Mouse (Mus musculus): ENCODE data around the gene Mipep. TPM values are rescaled to one million over a fixed set of nuclear protein-coding genes. Genes with fewer than 3 reads are reported as not detected.

Gene Mipep
- polyA plus RNA-seq, 1 experiment from 2014 or later = 18.8 TPM

DNA sequence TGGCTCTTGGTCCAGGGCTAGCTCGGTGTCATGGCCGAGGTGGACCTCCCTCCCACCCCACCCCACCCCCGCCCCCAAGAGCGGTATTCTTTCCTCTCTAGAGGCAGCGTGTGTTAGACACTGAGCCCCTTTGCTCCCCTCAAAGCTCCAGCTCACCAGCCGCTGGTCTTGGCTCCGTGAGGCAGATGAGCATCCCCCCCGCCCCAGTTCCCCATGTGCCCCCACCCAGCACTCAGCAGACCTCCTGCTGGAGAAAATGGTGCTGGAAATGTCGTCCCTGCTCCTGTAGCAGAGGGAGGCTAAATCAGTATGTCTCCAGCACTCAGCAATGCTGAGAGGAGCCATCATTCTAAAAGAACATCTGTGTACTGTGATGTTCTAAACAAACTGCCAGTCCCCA lies 40.7 kb upstream of the Mipep start:
- Histone ChIP-seq H3K9me3 (replicated peaks) (no peaks in the 10 kb centered on the region), H3K27ac (replicated peaks) (no peak overlapping the region), H3K27me3 (replicated peaks) (no peaks in the 10 kb centered on the region), H3K4me3 (replicated peaks) (no peak overlapping the region), H3K4me2 (no peak overlapping the region), H3K4me1 (peaks cover 36% of the 10 kb centered on the region), H3K9ac (replicated peaks) (no peak overlapping the region), H3K36me3 (peaks cover 9% of the 10 kb centered on the region; the same call in 1 of the 2 replicates)
- 72% methylated on average over 9 of the region's 9 CpGs for WGBS
- no peak for ATAC-seq (ENCODE audit: low FRiP score)

- Histone ChIP-seq H3K4me1 (peaks cover 28% of the 10 kb centered on the region), H3K4me3 (replicated peaks) (no peak overlapping the region), H3K27me3 (replicated peaks) (no peaks in the 10 kb centered on the region), H3K9me3 (replicated peaks) (no peaks in the 10 kb centered on the region), H3K9ac (replicated peaks) (no peak overlapping the region), H3K27ac (replicated peaks) (no peak overlapping the region), H3K4me2 (no peak overlapping the region), H3K36me3 (peaks cover 17% of the 10 kb centered on the region)
- 87% methylated on average over 6 of the region's 6 CpGs for WGBS
- no peak for ATAC-seq (ENCODE audit: low FRiP score)
Observed at GRCm38 (mm10) chr14:60745201-60745600, 39.2 kb upstream of the Mipep start.

DNA sequence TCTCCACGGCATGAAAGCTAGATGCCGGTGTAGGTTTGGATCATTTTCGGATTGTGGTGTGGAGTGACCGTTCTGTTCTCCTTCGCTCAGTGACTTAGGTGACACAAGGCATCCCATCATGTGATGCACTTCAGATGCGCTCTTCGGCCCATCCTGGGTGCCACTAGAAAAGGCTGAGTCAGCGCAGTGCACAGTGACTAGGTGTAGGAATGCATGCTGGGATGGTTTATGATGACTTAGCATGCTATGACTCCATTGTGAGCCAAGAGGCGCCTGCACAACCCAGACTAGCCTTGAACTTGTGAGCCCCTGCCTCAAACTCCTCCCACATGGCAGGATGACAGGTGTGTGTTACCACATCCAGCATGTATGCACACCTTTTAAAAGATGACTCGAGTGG lies 38.2 kb upstream of the Mipep start:
- ATAC-seq (ENCODE audit: low FRiP score) = no peak
- 96% methylated on average over 10 of the region's 10 CpGs for WGBS

DNA sequence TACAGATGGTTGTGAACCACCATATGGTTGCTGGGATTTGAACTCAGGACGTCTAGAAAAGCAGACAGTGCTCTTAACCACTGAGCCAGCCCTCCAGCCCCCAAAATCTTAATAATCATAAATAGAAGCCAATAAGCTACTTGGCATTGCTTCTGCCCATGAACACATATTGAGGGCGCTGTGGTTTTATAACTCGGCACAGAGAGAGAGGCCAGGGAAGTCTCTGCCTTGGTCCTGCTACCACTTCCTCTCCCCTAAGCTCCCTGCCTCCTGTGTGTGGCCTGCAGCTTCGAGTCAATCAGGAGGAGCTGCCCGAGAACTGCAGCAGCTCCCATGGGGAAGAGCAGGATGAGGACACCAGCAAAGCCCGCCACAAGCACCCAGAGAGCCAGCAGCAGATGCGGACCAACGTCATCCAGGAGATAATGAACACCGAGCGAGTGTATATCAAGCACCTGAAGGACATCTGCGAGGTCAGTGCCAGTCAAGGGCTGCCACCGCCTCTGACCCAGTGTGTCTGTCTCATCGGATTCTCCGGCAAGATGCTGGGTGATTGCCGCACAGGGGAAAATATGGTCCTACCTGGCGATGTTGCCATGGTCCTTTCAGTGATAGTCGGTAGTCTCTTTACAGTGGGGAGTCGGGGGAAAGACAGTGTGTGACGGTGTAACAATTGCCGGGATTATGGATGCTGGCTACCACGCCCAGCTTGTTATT lies 37.1 kb upstream of the Mipep start:
- Histone ChIP-seq H3K27ac (replicated peaks) (no peak overlapping the region), H3K4me2 (no peak overlapping the region), H3K36me3 (peaks cover 17% of the 10 kb centered on the region), H3K4me1 (peaks cover 8% of the 10 kb centered on the region), H3K27me3 (replicated peaks) (no peaks in the 10 kb centered on the region), H3K9ac (replicated peaks) (no peak overlapping the region), H3K4me3 (replicated peaks) (no peak overlapping the region), H3K9me3 (replicated peaks) (no peaks in the 10 kb centered on the region)
- ATAC-seq (ENCODE audit: low FRiP score) = no peak
- 92% methylated on average over 21 of the region's 21 CpGs for WGBS

More for the DNA sequence above, 38.2 kb upstream of the Mipep start:
- H3K27me3 ChIP-seq (replicated peaks) = no peaks in the 10 kb centered on the region
- no peak overlapping the region for H3K9ac ChIP-seq (replicated peaks)
- no peak overlapping the region for H3K4me3 ChIP-seq (replicated peaks)
- no peaks in the 10 kb centered on the region for H3K9me3 ChIP-seq (replicated peaks)
- no peak overlapping the region for H3K4me2 ChIP-seq
- peaks cover 20% of the 10 kb centered on the region for H3K4me1 ChIP-seq
- H3K36me3 ChIP-seq = peaks cover 17% of the 10 kb centered on the region
- H3K27ac ChIP-seq (replicated peaks) = no peak overlapping the region

DNA sequence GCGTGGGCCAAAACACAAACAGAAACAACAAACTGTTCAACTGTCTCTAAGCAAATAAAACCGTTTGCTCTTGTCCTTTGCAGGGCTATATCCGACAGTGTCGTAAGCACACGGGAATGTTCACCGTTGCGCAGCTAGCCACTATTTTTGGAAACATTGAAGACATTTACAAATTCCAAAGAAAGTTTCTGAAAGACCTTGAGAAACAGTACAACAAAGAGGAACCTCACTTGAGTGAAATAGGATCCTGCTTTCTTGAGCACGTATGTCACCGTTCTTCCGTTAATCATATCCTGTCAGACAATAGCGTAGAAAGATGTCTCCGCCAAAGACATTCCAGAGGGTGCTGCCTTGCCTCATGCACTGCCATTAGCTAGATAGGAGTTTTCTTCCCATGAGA lies 34.5 kb upstream of the Mipep start:
- no peaks in the 10 kb centered on the region for H3K4me1 ChIP-seq
- H3K27ac ChIP-seq (replicated peaks) = no peak overlapping the region
- no peak overlapping the region for H3K4me3 ChIP-seq (replicated peaks)
- WGBS = 91% methylated on average over 12 of the region's 12 CpGs
- no peak overlapping the region for H3K4me2 ChIP-seq
- H3K9ac ChIP-seq (replicated peaks) = no peak overlapping the region
- H3K27me3 ChIP-seq (replicated peaks) = no peaks in the 10 kb centered on the region
- H3K36me3 ChIP-seq = peaks cover 17% of the 10 kb centered on the region
- H3K9me3 ChIP-seq (replicated peaks) = no peaks in the 10 kb centered on the region
- ATAC-seq (ENCODE audit: low FRiP score) = no peak

DNA sequence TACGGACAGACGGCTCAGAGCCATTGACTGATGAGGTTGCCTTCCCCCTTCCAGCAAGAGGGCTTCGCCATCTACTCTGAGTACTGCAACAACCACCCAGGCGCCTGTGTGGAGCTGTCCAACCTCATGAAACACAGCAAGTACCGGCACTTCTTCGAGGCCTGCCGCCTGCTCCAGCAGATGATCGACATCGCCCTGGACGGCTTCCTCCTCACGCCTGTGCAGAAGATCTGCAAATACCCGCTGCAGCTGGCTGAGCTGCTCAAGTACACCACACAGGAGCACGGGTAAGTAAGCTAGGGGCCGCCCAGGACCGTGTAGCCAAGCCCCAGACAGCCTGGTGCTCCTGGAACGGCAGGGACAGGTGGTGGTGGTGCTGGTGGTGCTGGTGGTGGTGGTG lies 32.8 kb upstream of the Mipep start:
- Histone ChIP-seq H3K4me2 (no peak overlapping the region), H3K36me3 (peaks cover 17% of the 10 kb centered on the region), H3K27me3 (replicated peaks) (no peaks in the 10 kb centered on the region), H3K4me1 (no peaks in the 10 kb centered on the region), H3K9me3 (replicated peaks) (no peaks in the 10 kb centered on the region), H3K9ac (replicated peaks) (no peak overlapping the region), H3K4me3 (replicated peaks) (no peak overlapping the region), H3K27ac (replicated peaks) (no peak overlapping the region)
- 96% methylated on average over 16 of the region's 16 CpGs for WGBS
- no peak for ATAC-seq (ENCODE audit: low FRiP score)

DNA sequence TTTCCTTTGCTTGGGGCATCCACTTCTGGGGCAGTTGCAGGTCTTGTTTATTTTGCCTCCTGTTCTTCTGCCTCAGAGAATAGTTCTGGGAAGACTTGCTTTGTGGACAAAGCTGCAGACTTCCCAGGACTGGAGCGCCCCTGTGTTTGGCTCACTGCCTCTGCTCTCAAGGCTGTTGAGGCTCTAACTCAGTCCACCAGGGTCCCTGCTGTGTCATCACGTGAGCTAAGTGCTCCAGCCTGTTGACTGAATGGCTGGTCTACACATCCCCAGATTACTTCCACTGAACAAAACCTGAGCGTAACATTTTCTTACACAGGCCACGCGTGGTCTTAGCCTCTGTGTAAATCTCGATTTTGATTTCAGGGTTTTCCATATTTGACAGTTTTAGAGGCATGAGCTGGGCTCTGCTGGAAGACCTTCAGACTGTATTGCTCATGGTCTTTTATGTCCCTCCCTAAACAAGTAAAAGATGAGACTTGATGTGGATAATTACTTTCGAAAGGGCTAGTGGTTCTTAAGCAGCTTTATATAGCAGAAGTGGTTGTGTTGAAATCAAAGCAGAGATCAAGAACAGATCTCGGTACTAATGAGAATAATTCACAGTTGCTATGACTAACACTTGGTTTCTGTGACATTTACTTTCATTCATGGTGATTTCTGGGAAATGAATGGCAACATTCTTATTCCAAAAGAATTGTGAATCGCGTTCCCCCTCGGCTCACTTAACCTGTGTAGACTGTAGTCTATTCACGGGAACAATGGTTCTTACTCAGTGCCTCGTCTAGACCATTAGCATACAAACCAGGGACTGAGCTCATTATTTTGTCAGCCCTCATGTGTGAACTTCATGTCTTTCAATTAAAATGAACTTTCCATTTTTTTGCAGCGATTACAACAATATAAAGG lies 31.2 kb upstream of the Mipep start:
- no peaks in the 10 kb centered on the region for H3K4me1 ChIP-seq
- H3K27ac ChIP-seq (replicated peaks) = no peak overlapping the region
- no peak overlapping the region for H3K4me3 ChIP-seq (replicated peaks)
- no peaks in the 10 kb centered on the region for H3K27me3 ChIP-seq (replicated peaks)
- H3K36me3 ChIP-seq = peaks cover 13% of the 10 kb centered on the region; the same call in 1 of the 2 replicates
- no peak for ATAC-seq (ENCODE audit: low FRiP score)
- WGBS = 50% methylated on average over 14 of the region's 14 CpGs
- no peak overlapping the region for H3K4me2 ChIP-seq
- no peak overlapping the region for H3K9ac ChIP-seq (replicated peaks)
- H3K9me3 ChIP-seq (replicated peaks) = no peaks in the 10 kb centered on the region

DNA sequence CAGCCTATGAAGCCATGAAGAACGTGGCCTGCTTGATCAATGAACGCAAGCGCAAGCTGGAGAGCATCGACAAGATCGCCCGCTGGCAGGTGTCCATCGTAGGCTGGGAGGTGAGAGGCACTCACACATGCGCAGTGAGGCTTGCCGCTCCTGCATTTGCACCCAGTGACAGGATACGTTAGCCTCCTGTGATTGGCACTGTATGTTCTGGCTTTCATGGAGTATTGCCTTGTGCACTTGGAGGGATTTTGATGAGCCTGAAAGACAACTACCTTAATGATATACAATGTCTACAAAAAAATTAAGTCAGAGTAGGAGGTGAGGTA lies 30.6 kb upstream of the Mipep start:
- no peak overlapping the region for H3K27ac ChIP-seq (replicated peaks)
- no peak overlapping the region for H3K4me2 ChIP-seq
- peaks cover 12% of the 10 kb centered on the region; the same call in 1 of the 2 replicates for H3K36me3 ChIP-seq
- no peak overlapping the region for H3K4me3 ChIP-seq (replicated peaks)
- ATAC-seq (ENCODE audit: low FRiP score) = no peak
- no peaks in the 10 kb centered on the region for H3K9me3 ChIP-seq (replicated peaks)
- no peaks in the 10 kb centered on the region for H3K4me1 ChIP-seq
- no peak overlapping the region for H3K9ac ChIP-seq (replicated peaks)
- 80% methylated on average over 10 of the region's 10 CpGs for WGBS
- no peaks in the 10 kb centered on the region for H3K27me3 ChIP-seq (replicated peaks)

GRCm38 (mm10) chr14:60754656-60755055 lies 29.7 kb upstream of the Mipep start:
- no peak for ATAC-seq (ENCODE audit: low FRiP score)
- 97% methylated on average over 5 of the region's 5 CpGs for WGBS
- Histone ChIP-seq H3K27ac (replicated peaks) (no peak overlapping the region), H3K9me3 (replicated peaks) (no peaks in the 10 kb centered on the region), H3K4me1 (no peaks in the 10 kb centered on the region), H3K4me2 (no peak overlapping the region), H3K27me3 (replicated peaks) (no peaks in the 10 kb centered on the region), H3K36me3 (0 out of 2 replicates have a peak, but pooled peaks cover 8% of the 10 kb centered on the region), H3K9ac (replicated peaks) (no peak overlapping the region), H3K4me3 (replicated peaks) (no peak overlapping the region)

DNA sequence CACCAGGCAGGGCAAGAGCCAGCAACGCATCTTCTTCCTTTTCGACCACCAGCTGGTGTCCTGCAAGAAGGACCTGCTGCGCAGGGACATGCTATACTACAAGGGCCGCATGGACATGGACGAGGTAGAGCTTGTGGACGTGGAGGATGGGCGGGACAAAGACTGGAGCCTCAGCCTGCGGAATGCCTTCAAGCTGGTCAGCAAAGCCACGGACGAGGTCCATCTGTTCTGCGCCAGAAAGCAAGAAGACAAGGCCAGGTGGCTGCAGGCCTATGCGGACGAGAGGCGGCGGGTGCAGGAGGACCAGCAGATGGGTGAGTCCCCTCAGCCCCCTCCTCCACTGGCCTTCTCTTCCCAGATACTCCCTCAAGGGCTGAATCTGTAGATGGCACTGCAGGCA lies 28.1 kb upstream of the Mipep start:
- 94% methylated on average over 15 of the region's 15 CpGs for WGBS
- H3K4me3 ChIP-seq (replicated peaks) = no peak overlapping the region
- H3K27ac ChIP-seq (replicated peaks) = no peak overlapping the region
- no peaks in the 10 kb centered on the region for H3K9me3 ChIP-seq (replicated peaks)
- no peaks in the 10 kb centered on the region for H3K27me3 ChIP-seq (replicated peaks)
- no peak for ATAC-seq (ENCODE audit: low FRiP score)
- H3K36me3 ChIP-seq = 0 out of 2 replicates have a peak, but pooled peaks cover 5% of the 10 kb centered on the region
- H3K4me1 ChIP-seq = no peaks in the 10 kb centered on the region
- H3K9ac ChIP-seq (replicated peaks) = no peak overlapping the region
- no peak overlapping the region for H3K4me2 ChIP-seq

GRCm38 (mm10) chr14:60757265-60757664 lies 27.1 kb upstream of the Mipep start:
- no peak overlapping the region for H3K4me3 ChIP-seq (replicated peaks)
- WGBS = 97% methylated on average over 8 of the region's 8 CpGs
- H3K36me3 ChIP-seq = 0 out of 2 replicates have a peak, but pooled peaks cover 7% of the 10 kb centered on the region
- H3K4me2 ChIP-seq = no peak overlapping the region
- H3K27me3 ChIP-seq (replicated peaks) = no peaks in the 10 kb centered on the region
- no peaks in the 10 kb centered on the region for H3K9me3 ChIP-seq (replicated peaks)
- ATAC-seq (ENCODE audit: low FRiP score) = no peak
- no peak overlapping the region for H3K9ac ChIP-seq (replicated peaks)
- H3K4me1 ChIP-seq = no peaks in the 10 kb centered on the region
- no peak overlapping the region for H3K27ac ChIP-seq (replicated peaks)

DNA sequence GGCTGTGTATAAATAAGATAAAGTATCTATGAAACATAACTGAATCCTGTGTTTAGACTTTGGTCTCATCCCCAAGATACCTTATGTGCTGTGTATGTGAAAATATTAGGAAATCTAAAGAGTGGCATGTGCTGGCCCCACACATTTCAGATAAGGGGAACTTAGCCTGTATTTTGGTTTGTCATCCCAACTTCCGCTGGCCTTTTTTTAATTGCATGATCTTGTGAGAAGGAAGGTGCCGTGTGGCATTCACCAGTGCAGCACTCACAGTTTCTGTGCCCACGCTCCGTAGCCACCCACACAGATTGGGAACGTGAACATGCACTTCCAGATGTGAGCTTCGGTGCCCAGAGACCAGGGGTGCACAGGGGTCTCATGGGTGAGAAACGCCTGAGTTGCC lies 26.7 kb upstream of the Mipep start:
- Histone ChIP-seq H3K9ac (replicated peaks) (no peak overlapping the region), H3K27me3 (replicated peaks) (no peaks in the 10 kb centered on the region), H3K4me1 (no peaks in the 10 kb centered on the region), H3K36me3 (0 out of 2 replicates have a peak, but pooled peaks cover 7% of the 10 kb centered on the region), H3K27ac (replicated peaks) (no peak overlapping the region), H3K4me2 (no peak overlapping the region), H3K9me3 (replicated peaks) (no peaks in the 10 kb centered on the region), H3K4me3 (replicated peaks) (no peak overlapping the region)
- no peak for ATAC-seq (ENCODE audit: low FRiP score)
- 98% methylated on average over 7 of the region's 7 CpGs for WGBS
